Mouse (Mus musculus): ENCODE measurements around the gene Zfp64.

DNA sequence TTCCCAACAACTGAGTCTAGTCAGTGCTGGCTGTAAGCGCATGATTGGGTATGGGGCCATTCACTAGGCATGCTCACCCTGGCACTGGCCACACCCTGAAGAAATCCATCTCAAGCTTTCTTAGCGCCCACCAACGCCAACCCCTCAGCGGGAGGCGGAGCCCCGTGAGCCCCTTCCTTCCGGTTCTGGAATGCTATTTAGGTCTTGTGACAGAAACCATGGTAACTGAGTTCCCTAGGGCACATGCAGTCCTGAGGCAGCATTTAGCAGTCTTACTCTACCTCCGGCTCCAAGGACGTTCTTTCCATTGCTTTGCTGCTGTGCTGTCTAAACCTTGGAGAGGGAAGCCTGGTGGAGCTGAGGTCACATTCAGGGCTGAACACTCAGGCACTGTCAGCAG is 22.6 kb upstream of the Zfp64 start:
- TF ChIP-seq CTCF (IDR thresholded peaks at IDR 0.05; ENCODE audit: low read depth) (no peak), EP300 (IDR thresholded peaks at IDR 0.05; ENCODE audit: low read depth) (no peak)
